Mouse (Mus musculus) T-helper 2 cell (primary cell): ENCODE data around the gene Gria1.

ENCODE experiments used
- in situ Hi-C: fragments of 300-600 bp; cut with MboI, MseI; formaldehyde crosslinking; loops from one replicate; pipeline ENCODE4 v1.15.1; 2025; ENCODE audit warnings: high pct_unique_total_duplicates

The Gria1 gene

GRCm38 (mm10) chr11:57278056-57278455 lies 266.9 kb downstream of the Gria1 start:
- in situ Hi-C loops, result no loop called here

- in situ Hi-C loops, result no loop called here
Measured at GRCm38 (mm10) chr11:57286119-57286518, 274.9 kb downstream of the Gria1 start.

- in situ Hi-C loops, result no loop called here
Measured at GRCm38 (mm10) chr11:57297376-57297775, 286.2 kb downstream of the Gria1 start.

GRCm38 (mm10) chr11:57298263-57298662 lies 287.1 kb downstream of the Gria1 start:
- in situ Hi-C loops, result no loop called here

GRCm38 (mm10) chr11:57298665-57299064 lies 287.5 kb downstream of the Gria1 start:
- in situ Hi-C loops, result no loop called here

GRCm38 (mm10) chr11:57303602-57304001 lies 292.4 kb downstream of the Gria1 start:
- in situ Hi-C loops, result no loop called here

- in situ Hi-C loops, result no loop called here
Measured at GRCm38 (mm10) chr11:57306116-57306515, 294.9 kb downstream of the Gria1 start.

- in situ Hi-C loops, result no loop called here
Measured at GRCm38 (mm10) chr11:57306892-57307291, 295.7 kb downstream of the Gria1 start.

- in situ Hi-C loops, result no loop called here
Measured at GRCm38 (mm10) chr11:57317063-57317462, 305.9 kb downstream of the Gria1 start.

GRCm38 (mm10) chr11:57317478-57317877 lies 306.3 kb downstream of the Gria1 start:
- in situ Hi-C loops, result no loop called here

- in situ Hi-C loops, result no loop called here
Measured at GRCm38 (mm10) chr11:57319374-57319773, 308.2 kb downstream of the Gria1 start.

- in situ Hi-C loops, result no loop called here
Measured at GRCm38 (mm10) chr11:57324099-57324498, 312.9 kb downstream of the Gria1 start.
